ENCODE assay signal across 15 mouse cellular contexts in the genomic region with DNA sequence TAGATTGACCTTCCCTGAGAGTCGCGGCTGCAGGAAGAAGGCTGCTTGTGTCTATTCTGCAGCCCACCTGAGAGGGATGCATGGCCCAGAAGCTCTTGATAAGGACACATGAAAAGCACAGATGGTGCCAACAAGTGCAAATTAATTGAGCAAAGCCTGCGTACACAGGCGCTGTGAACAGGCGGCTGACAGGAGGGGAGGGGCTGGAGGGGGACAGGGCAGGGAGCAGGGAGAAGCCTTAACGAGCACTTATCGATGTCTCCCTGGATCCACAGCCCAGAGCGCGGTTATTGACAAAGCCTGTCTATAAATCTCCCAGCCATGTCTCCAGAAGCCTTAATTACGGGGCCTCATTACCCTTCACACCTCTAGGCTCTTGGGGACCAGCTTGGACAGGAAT. TPM values are rescaled to one million over a fixed set of nuclear protein-coding genes. Genes with fewer than 3 reads are reported as not detected.
DNase-seq lines count a peak whose midpoint lies in the region; ATAC-seq and TF ChIP-seq lines count a peak whose summit lies in the region.
"Had no signal": no experiment of that assay in that cellular context is flagged by ENCODE, and none has a peak within 500 bp of the region (broad histone marks: within the 10 kb centered on the region; RNA-seq: fewer than 3 reads in every experiment).

No protein-coding gene starts in this region.

- WGBS in forebrain, embryonic 16.5 days, result 13% methylated on average over 10 of the region's 10 CpGs
- 14% methylated on average over 10 of the region's 10 CpGs for WGBS in limb, embryonic 13.5 days
- WGBS in neural tube, embryonic 13.5 days, result 12% methylated on average over 10 of the region's 10 CpGs
- 83% methylated on average over 10 of the region's 10 CpGs for WGBS in thymus, adult 2 months

- H3K27ac ChIP-seq in forebrain, embryonic 16.5 days (ENCODE audit: low read length), result peak overlapping the region; percentile 46
- no peak overlapping the region for H3K27ac ChIP-seq in limb, embryonic 13.5 days
- H3K27ac ChIP-seq in neural tube, embryonic 13.5 days (replicated peaks), result peak overlapping the region; percentile 80
- no peak overlapping the region for H3K27ac ChIP-seq in thymus, adult 2 months (ENCODE audit: control insufficient read depth, insufficient read depth, low read length)

- TF ChIP-seq CTCF in thymus, adult 2 months (IDR thresholded peaks at IDR 0.05; ENCODE audit: borderline replicate concordance, control insufficient read depth, extremely low read depth, insufficient read depth, low read length, poor library complexity), result no peak

- DNase-seq in cerebellum, postnatal 10 days, result peak; percentile 69 to 76
- no peak for DNase-seq in cerebellum, postnatal 4 days (ENCODE audit: low spot score in 2 of 2)
- no peak for DNase-seq in thymus, adult 2 months
- DNase-seq in adrenal gland, adult 2 months, result no peak
- DNase-seq: adrenal gland, postnatal 36 days; cerebellum, adult 18-20 months; kidney, postnatal 14 days; lung, embryonic 14.5 days had no signal

- no peak overlapping the region for H3K4me3 ChIP-seq in forebrain, embryonic 16.5 days (replicated peaks; ENCODE audit: low read length)
- H3K4me3 ChIP-seq in limb, embryonic 13.5 days, result no peak overlapping the region
- H3K4me3 ChIP-seq in neural tube, embryonic 13.5 days, result no peak overlapping the region
- no peak overlapping the region for H3K4me3 ChIP-seq in thymus, adult 2 months (ENCODE audit: control insufficient read depth, insufficient read depth, low read length)
- H3K4me3 ChIP-seq: embryonic facial prominence, embryonic 12.5 days had no signal

- no peaks in the 10 kb centered on the region for H3K36me3 ChIP-seq in forebrain, embryonic 16.5 days (ENCODE audit: control insufficient read depth, insufficient read depth)
- no peaks in the 10 kb centered on the region for H3K36me3 ChIP-seq in limb, embryonic 13.5 days
- H3K36me3 ChIP-seq in neural tube, embryonic 13.5 days, result no peaks in the 10 kb centered on the region
- no peaks in the 10 kb centered on the region for H3K36me3 ChIP-seq in thymus, adult 2 months (ENCODE audit: control insufficient read depth, insufficient read depth, low read length)
- H3K36me3 ChIP-seq: embryonic facial prominence, embryonic 12.5 days had no signal

- H3K4me1 ChIP-seq in forebrain, embryonic 16.5 days (replicated peaks; ENCODE audit: control insufficient read depth, insufficient read depth, low read length), result peaks cover 78% of the 10 kb centered on the region
- peaks cover 65% of the 10 kb centered on the region for H3K4me1 ChIP-seq in limb, embryonic 13.5 days
- H3K4me1 ChIP-seq in neural tube, embryonic 13.5 days (replicated peaks), result peaks cover 93% of the 10 kb centered on the region
- no peaks in the 10 kb centered on the region for H3K4me1 ChIP-seq in thymus, adult 2 months (replicated peaks; ENCODE audit: control insufficient read depth, insufficient read depth, low read length)

- H3K9ac ChIP-seq in forebrain, embryonic 16.5 days (replicated peaks; ENCODE audit: low read depth, low read length), result peak overlapping the region; percentile 36
- H3K9ac ChIP-seq in limb, embryonic 13.5 days, result peak overlapping the region; percentile 39; the same call in 1 of the 2 replicates
- H3K9ac ChIP-seq in neural tube, embryonic 13.5 days, result no peak overlapping the region
- H3K9ac ChIP-seq: embryonic facial prominence, embryonic 12.5 days; lung, embryonic 14.5 days had no signal

- peak; percentile 27 for ATAC-seq in forebrain, embryonic 16.5 days
- ATAC-seq in limb, embryonic 13.5 days (ENCODE audit: low FRiP score, low read depth), result no peak
- ATAC-seq in neural tube, embryonic 13.5 days (ENCODE audit: low read depth), result peak; percentile 46
- ATAC-seq in erythroblast, adult 5-6 weeks (replicated peaks; ENCODE audit: low FRiP score, poor library complexity, severe bottlenecking), result no peak

- no peaks in the 10 kb centered on the region for H3K9me3 ChIP-seq in forebrain, embryonic 16.5 days (ENCODE audit: control insufficient read depth, low read length)
- no peaks in the 10 kb centered on the region for H3K9me3 ChIP-seq in limb, embryonic 13.5 days
- no peaks in the 10 kb centered on the region for H3K9me3 ChIP-seq in neural tube, embryonic 13.5 days
- H3K9me3 ChIP-seq: embryonic facial prominence, embryonic 12.5 days had no signal

- no peak overlapping the region for H3K4me2 ChIP-seq in forebrain, embryonic 16.5 days (ENCODE audit: low read length)
- H3K4me2 ChIP-seq in limb, embryonic 13.5 days (replicated peaks), result no peak overlapping the region
- no peak overlapping the region for H3K4me2 ChIP-seq in neural tube, embryonic 13.5 days
- H3K4me2 ChIP-seq: embryonic facial prominence, embryonic 12.5 days; heart, embryonic 11.5 days; lung, embryonic 14.5 days had no signal

- TF ChIP-seq POLR2A in thymus, adult 2 months (IDR thresholded peaks at IDR 0.05; ENCODE audit: control insufficient read depth, extremely low read depth, insufficient read depth, low read length, poor library complexity), result no peak

- H3K27me3 ChIP-seq in forebrain, embryonic 16.5 days (replicated peaks; ENCODE audit: control insufficient read depth, insufficient read depth, low read length), result no peaks in the 10 kb centered on the region
- H3K27me3 ChIP-seq in limb, embryonic 13.5 days, result peaks cover 22% of the 10 kb centered on the region
- peaks cover 2% of the 10 kb centered on the region; the same call in 1 of the 2 replicates for H3K27me3 ChIP-seq in neural tube, embryonic 13.5 days
- no peaks in the 10 kb centered on the region for H3K27me3 ChIP-seq in thymus, adult 2 months (ENCODE audit: control insufficient read depth, insufficient read depth, low read length)

RNA-seq across cellular contexts. Expression of gene Stra6, which starts 18.8 kb away (rescaled TPM):
- 9.2 and 11.7 TPM in 2 replicates for polyA plus RNA-seq in forebrain, embryonic 16.5 days (2015; fragmentation: Nextera tagmentation; extraction: Ambion mirVana)
- 25.3 and 29.9 TPM in 2 replicates for polyA plus RNA-seq in limb, embryonic 13.5 days (2015; fragmentation: Nextera tagmentation; extraction: Ambion mirVana)
- polyA plus RNA-seq in neural tube, embryonic 13.5 days (2015; fragmentation: Nextera tagmentation; extraction: Ambion mirVana), result 47.5 and 48.5 TPM in 2 replicates
- polyA plus RNA-seq in thymus, adult 2 months (2012; rRNA removed), result 5.2 and 6.1 TPM in 2 replicates
- total RNA-seq in erythroblast, adult 5-6 weeks (2015; ENCODE audit: low replicate concordance), result not detected in 2 replicates
- total RNA-seq in erythroblast, adult 5-6 weeks (2017; ENCODE audit: low replicate concordance), result not detected in 2 replicates
- 1 to 10 TPM; 1.5 to 1.8 TPM for total RNA-seq in adrenal gland, adult 2 months (2021)
- 2.0 and 2.6 TPM in 2 replicates for polyA plus RNA-seq in adrenal gland, adult 2 months (2012; rRNA removed)
- total RNA-seq: megakaryocyte-erythroid progenitor cell, adult 5-6 weeks had no signal

RNA-seq across cellular contexts. Expression of gene Cyp11a1, which starts 38.6 kb away (rescaled TPM):
- 0.30 and 0.66 TPM in 2 replicates for polyA plus RNA-seq in forebrain, embryonic 16.5 days (2015; fragmentation: Nextera tagmentation; extraction: Ambion mirVana)
- polyA plus RNA-seq in limb, embryonic 13.5 days (2015; fragmentation: Nextera tagmentation; extraction: Ambion mirVana), result 0.68 and 0.81 TPM in 2 replicates
- polyA plus RNA-seq in neural tube, embryonic 13.5 days (2015; fragmentation: Nextera tagmentation; extraction: Ambion mirVana), result 0.14 and 0.18 TPM in 2 replicates
- polyA plus RNA-seq in thymus, adult 2 months (2012; rRNA removed), result 0.84 and 1.3 TPM in 2 replicates
- 0.63 and 2.3 TPM in 2 replicates for total RNA-seq in erythroblast, adult 5-6 weeks (2015; ENCODE audit: low replicate concordance)
- 1.7 and 2.3 TPM in 2 replicates for total RNA-seq in erythroblast, adult 5-6 weeks (2017; ENCODE audit: low replicate concordance)
- total RNA-seq in adrenal gland, adult 2 months (2021), result 1,000 to 10,000 TPM; 6,621 to 7,422 TPM
- polyA plus RNA-seq in adrenal gland, adult 2 months (2012; rRNA removed), result 1,463 and 1,873 TPM in 2 replicates
- total RNA-seq: megakaryocyte-erythroid progenitor cell, adult 5-6 weeks had no signal
- polyA plus RNA-seq: heart, embryonic 11.5 days had no signal

Comparison
In these comparisons a context has a peak if more than half of its experiments do, and no peak if none do; other contexts are left out.
1. DNase-seq: peak in cerebellum, postnatal 10 days (2 of 2); none in cerebellum, postnatal 4 days (0 of 2), thymus, adult 2 months (single experiment) and adrenal gland, adult 2 months (single experiment).
2. ATAC-seq: peak in forebrain, embryonic 16.5 days (single experiment) and neural tube, embryonic 13.5 days (single experiment); none in limb, embryonic 13.5 days (single experiment) and erythroblast, adult 5-6 weeks (single experiment).
3. H3K27ac ChIP-seq: peak in forebrain, embryonic 16.5 days (single experiment) and neural tube, embryonic 13.5 days (single experiment); none in limb, embryonic 13.5 days (single experiment) and thymus, adult 2 months (single experiment).
4. RNA of gene Cyp11a1, which starts 38.6 kb away (polyA plus RNA-seq): 1,463 to 1,873 TPM in adrenal gland, adult 2 months; 0.84 to 1.3 TPM in thymus, adult 2 months, 0.68 to 0.81 TPM in limb, embryonic 13.5 days, 0.30 to 0.66 TPM in forebrain, embryonic 16.5 days and 0.14 to 0.18 TPM in neural tube, embryonic 13.5 days; every median in the first group is over 100 times any median in the second.